Mouse (Mus musculus) midbrain, embryonic 13.5 days (tissue): ENCODE measurements around the gene Dennd2a. TPM values are rescaled to one million over a fixed set of nuclear protein-coding genes. Genes with fewer than 3 reads are reported as not detected.

ENCODE experiments used
- ATAC-seq: fragments of 200-750 bp; cut with Nextera tagmentation; 2 replicates; pipeline ENCODE4 v1.8.0; 2017; ENCODE audit warnings: mild to moderate bottlenecking, moderate TSS enrichment, moderate library complexity
- H3K27ac ChIP-seq: fragments of 300-500 bp; sonication (generic); 2 replicates; pipeline ENCODE4 v1.5.1; 2015; ENCODE audit warnings: inconsistent platforms, mild to moderate bottlenecking, moderate library complexity
- H3K27me3 ChIP-seq: fragments of 300-500 bp; sonication (generic); 2 replicates; pipeline ENCODE4 v1.6.1; 2015; ENCODE audit warnings: mild to moderate bottlenecking, inconsistent platforms
- H3K36me3 ChIP-seq: fragments of 300-500 bp; sonication (generic); 2 replicates; pipeline ENCODE4 v1.6.1; 2015; ENCODE audit warnings: mild to moderate bottlenecking, inconsistent platforms
- H3K4me1 ChIP-seq: fragments of 300-500 bp; sonication (generic); replicated peaks from 2 replicates; pipeline ENCODE4 v1.6.1; 2015; ENCODE audit warnings: inconsistent platforms
- H3K4me2 ChIP-seq: fragments of 300-500 bp; sonication (generic); replicated peaks from 2 replicates; pipeline ENCODE4 v1.6.1; 2015; ENCODE audit warnings: moderate library complexity, mild to moderate bottlenecking, inconsistent platforms
- H3K4me3 ChIP-seq: fragments of 300-500 bp; sonication (generic); replicated peaks from 2 replicates; pipeline ENCODE4 v1.5.1; 2015; ENCODE audit warnings: mild to moderate bottlenecking, inconsistent platforms
- H3K9ac ChIP-seq: fragments of 300-500 bp; sonication (generic); replicated peaks from 2 replicates; pipeline ENCODE4 v1.6.1; 2015; ENCODE audit warnings: mild to moderate bottlenecking, inconsistent platforms
- H3K9me3 ChIP-seq: fragments of 300-500 bp; sonication (generic); 2 replicates; pipeline ENCODE4 v1.6.1; 2016; ENCODE audit warnings: mild to moderate bottlenecking, inconsistent platforms
- WGBS: fragments of 180-500 bp; shearing (Covaris S2); methylation state at CpG from one replicate; pipeline ENCODE4 v1.1.7; 2015; 5-methylcytosine and 5-hydroxymethylcytosine counted together
- polyA plus RNA-seq: library from polyadenylated mRNA; unstranded; fragments of >200 nt; fragmentation: Nextera tagmentation; extraction: Ambion mirVana; gene quantifications from 2 replicates; pipeline ENCODE4 v1.2.1, GENCODE M21; 2015

The Dennd2a gene
- polyA plus RNA-seq, 1 experiment from 2014 or later: 38.5 TPM

GRCm38 (mm10) chr6:39528671-39529535 lies 28.8 kb downstream of the Dennd2a start:
- Histone ChIP-seq H3K36me3 (peaks cover 6% of the 10 kb centered on the region), H3K4me1 (peaks cover 31% of the 10 kb centered on the region), H3K4me2 (no peak overlapping the region; the same call in none of the 2 replicates), H3K27ac (peak overlapping the region; percentile 74), H3K9me3 (peaks cover 4% of the 10 kb centered on the region; the same call in 1 of the 2 replicates), H3K9ac (peak overlapping the region; percentile 28; the same call in 1 of the 2 replicates), H3K4me3 (no peak overlapping the region), H3K27me3 (no peaks in the 10 kb centered on the region)
- peak; percentile 90 for ATAC-seq
- WGBS: 40% methylated on average over 12 of the region's 12 CpGs

DNA sequence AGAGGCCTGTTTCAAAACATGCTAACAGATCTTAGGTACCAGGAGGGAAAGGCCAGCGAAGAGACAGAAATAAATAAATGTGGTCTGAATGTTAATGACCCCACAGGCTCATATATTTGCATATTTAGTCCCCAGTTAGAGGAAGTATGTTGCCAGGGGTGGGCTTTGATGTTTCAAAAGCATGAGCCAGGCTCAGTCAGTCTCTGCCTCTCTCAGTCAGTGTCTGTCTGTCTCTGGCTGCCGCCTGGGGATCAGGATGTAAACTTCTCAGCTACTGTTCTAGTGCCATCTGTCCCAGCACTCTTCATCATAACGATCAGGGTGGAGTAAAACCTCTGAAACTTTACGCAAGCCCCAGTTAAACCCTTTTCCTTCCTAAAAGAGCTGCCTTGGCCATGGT lies 29.9 kb downstream of the Dennd2a start:
- no peaks in the 10 kb centered on the region for H3K27me3 ChIP-seq
- WGBS: 35% methylated on average over 4 of the region's 4 CpGs
- peak overlapping the region; percentile 74 for H3K27ac ChIP-seq
- H3K4me2 ChIP-seq: no peak overlapping the region
- no peaks in the 10 kb centered on the region for H3K9me3 ChIP-seq
- H3K4me1 ChIP-seq: peaks cover 31% of the 10 kb centered on the region
- peaks cover 8% of the 10 kb centered on the region for H3K36me3 ChIP-seq
- no peak overlapping the region for H3K4me3 ChIP-seq
- peak; percentile 34; the same call in 1 of the 2 replicates for ATAC-seq
- no peak overlapping the region for H3K9ac ChIP-seq

DNA sequence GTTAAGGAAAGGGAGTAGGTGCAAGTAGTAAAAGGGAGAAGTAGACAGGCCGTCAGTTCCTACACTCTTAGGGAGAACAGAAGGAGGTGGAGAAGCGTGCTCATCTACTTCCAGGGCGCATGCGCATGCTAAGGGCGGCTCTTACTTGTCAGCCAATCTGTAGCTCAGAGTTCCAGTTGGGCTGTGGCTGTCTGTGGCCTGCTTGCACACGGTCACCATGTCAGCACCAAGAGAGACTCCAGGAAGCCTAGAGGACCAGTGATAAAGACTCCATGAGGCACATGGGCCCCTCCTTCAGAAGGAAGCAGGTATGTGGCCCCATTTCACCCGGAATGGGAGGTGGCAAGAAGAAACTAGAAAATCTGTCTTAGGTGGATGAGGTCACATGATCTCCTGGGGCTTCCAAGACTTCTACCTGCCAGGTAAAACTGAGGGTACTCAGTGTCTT lies 30.3 kb downstream of the Dennd2a start:
- peaks cover 31% of the 10 kb centered on the region for H3K4me1 ChIP-seq
- peaks cover 13% of the 10 kb centered on the region for H3K36me3 ChIP-seq
- no peak overlapping the region for H3K4me3 ChIP-seq
- H3K27me3 ChIP-seq: no peaks in the 10 kb centered on the region
- whole genome bisulfite sequencing: 85% methylated on average over 7 of the region's 7 CpGs
- ATAC-seq: no peak
- H3K27ac ChIP-seq: peak overlapping the region; percentile 74
- H3K9me3 ChIP-seq: no peaks in the 10 kb centered on the region
- no peak overlapping the region for H3K9ac ChIP-seq
- H3K4me2 ChIP-seq: no peak overlapping the region

GRCm38 (mm10) chr6:39526797-39527196 lies 30.9 kb downstream of the Dennd2a start:
- H3K4me2 ChIP-seq: no peak overlapping the region
- peaks cover 18% of the 10 kb centered on the region for H3K36me3 ChIP-seq
- no peaks in the 10 kb centered on the region for H3K9me3 ChIP-seq
- H3K4me3 ChIP-seq: no peak overlapping the region
- ATAC-seq: no peak
- no peak overlapping the region for H3K9ac ChIP-seq
- H3K27ac ChIP-seq: no peak overlapping the region
- H3K27me3 ChIP-seq: no peaks in the 10 kb centered on the region
- H3K4me1 ChIP-seq: peaks cover 31% of the 10 kb centered on the region
- 88% methylated on average over 9 of the region's 10 CpGs for WGBS

DNA sequence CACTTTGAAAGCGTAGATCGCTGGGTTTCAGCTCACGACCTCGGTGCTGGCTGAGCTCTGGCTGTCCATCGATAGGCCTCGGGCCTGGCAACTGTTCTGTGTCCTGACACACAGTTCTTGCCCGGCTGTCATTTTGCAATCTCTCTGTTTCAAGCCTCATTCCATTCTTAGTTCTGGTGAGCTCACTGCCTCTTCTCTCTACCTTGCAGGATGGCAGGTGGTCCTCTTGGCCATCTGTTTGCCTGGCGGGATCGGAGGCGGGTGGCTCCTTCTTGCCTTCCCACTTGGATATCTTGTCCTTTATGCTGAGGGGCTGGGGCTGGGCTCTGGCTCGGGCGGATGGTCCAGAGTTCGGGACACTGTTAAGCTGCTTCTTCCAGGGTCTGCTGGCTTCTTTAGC lies 34.5 kb downstream of the Dennd2a start:
- H3K27ac ChIP-seq: no peak overlapping the region
- H3K4me3 ChIP-seq: no peak overlapping the region
- peaks cover 12% of the 10 kb centered on the region for H3K4me1 ChIP-seq
- peaks cover 4% of the 10 kb centered on the region; the same call in 1 of the 2 replicates for H3K9me3 ChIP-seq
- no peak overlapping the region for H3K4me2 ChIP-seq
- H3K27me3 ChIP-seq: no peaks in the 10 kb centered on the region
- 95% methylated on average over 13 of the region's 13 CpGs for WGBS
- no peak overlapping the region for H3K9ac ChIP-seq
- ATAC-seq: no peak
- peaks cover 49% of the 10 kb centered on the region for H3K36me3 ChIP-seq

- Histone ChIP-seq H3K27ac (no peak overlapping the region), H3K27me3 (no peaks in the 10 kb centered on the region), H3K9ac (no peak overlapping the region), H3K4me2 (no peak overlapping the region), H3K36me3 (peaks cover 56% of the 10 kb centered on the region), H3K9me3 (peaks cover 4% of the 10 kb centered on the region; the same call in 1 of the 2 replicates), H3K4me3 (no peak overlapping the region), H3K4me1 (peaks cover 5% of the 10 kb centered on the region)
- no peak for ATAC-seq
- WGBS: 88% methylated on average over 5 of the region's 5 CpGs
These were observed 35.2 kb downstream of the Dennd2a start for GRCm38 (mm10) chr6:39522425-39522824.

DNA sequence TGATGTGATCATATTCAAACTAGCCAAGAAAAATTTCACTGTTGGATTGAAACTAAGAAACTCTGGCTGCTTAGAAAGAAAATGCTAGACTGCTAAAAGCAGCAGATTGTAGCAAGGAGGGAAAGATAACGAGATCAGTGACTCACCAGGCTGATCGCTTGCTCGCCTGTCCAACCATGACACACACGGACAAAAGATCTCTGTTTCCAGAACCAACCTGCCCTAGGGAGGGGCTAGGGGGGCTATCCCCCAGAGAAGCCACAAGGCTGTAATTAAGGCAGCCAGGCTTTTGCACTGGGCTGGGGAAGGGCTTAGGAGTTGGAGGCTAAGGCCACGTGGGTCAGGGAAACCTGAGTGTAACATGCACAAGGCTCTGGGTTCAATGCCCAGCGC lies 41.9 kb downstream of the Dennd2a start:
- 24% methylated on average over 6 of the region's 6 CpGs for WGBS
- peak overlapping the region; percentile 80 for H3K27ac ChIP-seq
- ATAC-seq: peak; percentile 77
- no peak overlapping the region for H3K4me2 ChIP-seq
- H3K4me3 ChIP-seq: no peak overlapping the region
- H3K4me1 ChIP-seq: peaks cover 12% of the 10 kb centered on the region
- H3K27me3 ChIP-seq: no peaks in the 10 kb centered on the region
- peaks cover 4% of the 10 kb centered on the region; the same call in 1 of the 2 replicates for H3K9me3 ChIP-seq
- peaks cover 31% of the 10 kb centered on the region for H3K36me3 ChIP-seq
- H3K9ac ChIP-seq: no peak overlapping the region

- 0 out of 2 replicates have a peak, but pooled peaks cover 4% of the 10 kb centered on the region for H3K9me3 ChIP-seq
- WGBS: 60% methylated on average over 11 of the region's 11 CpGs
- peak; percentile 61 for ATAC-seq
- peaks cover 12% of the 10 kb centered on the region for H3K4me1 ChIP-seq
- H3K4me3 ChIP-seq: no peak overlapping the region
- peaks cover 29% of the 10 kb centered on the region for H3K36me3 ChIP-seq
- peak overlapping the region; percentile 80 for H3K27ac ChIP-seq
- no peak overlapping the region for H3K4me2 ChIP-seq
- no peak overlapping the region for H3K9ac ChIP-seq
- H3K27me3 ChIP-seq: no peaks in the 10 kb centered on the region
These were observed 42.5 kb downstream of the Dennd2a start for GRCm38 (mm10) chr6:39515040-39515738.

DNA sequence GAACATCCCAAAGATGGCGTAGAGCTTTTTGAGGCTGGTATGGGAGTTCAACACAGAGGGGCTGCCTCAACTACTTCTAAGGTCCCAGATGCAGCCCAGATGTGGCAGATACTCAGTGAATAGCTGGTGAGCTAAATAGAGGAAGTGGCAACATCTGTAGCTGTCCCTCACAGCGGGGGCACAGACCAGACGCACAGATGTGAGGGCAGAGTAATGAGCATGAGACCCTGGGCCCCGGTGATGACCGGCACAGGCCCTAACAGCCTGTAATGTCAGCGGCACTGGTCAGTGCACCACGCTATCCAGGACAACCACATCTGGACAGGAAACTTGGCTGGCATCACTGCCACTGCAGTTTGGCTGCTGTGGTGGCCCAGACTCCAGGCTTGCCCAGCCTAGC lies 54.2 kb downstream of the Dennd2a start:
- peaks cover 72% of the 10 kb centered on the region for H3K36me3 ChIP-seq
- no peak overlapping the region for H3K4me3 ChIP-seq
- no peak overlapping the region for H3K27ac ChIP-seq
- no peaks in the 10 kb centered on the region for H3K9me3 ChIP-seq
- H3K27me3 ChIP-seq: no peaks in the 10 kb centered on the region
- no peak overlapping the region for H3K9ac ChIP-seq
- no peaks in the 10 kb centered on the region for H3K4me1 ChIP-seq
- no peak overlapping the region for H3K4me2 ChIP-seq
- no peak for ATAC-seq
- 96% methylated on average over 7 of the region's 7 CpGs for WGBS

DNA sequence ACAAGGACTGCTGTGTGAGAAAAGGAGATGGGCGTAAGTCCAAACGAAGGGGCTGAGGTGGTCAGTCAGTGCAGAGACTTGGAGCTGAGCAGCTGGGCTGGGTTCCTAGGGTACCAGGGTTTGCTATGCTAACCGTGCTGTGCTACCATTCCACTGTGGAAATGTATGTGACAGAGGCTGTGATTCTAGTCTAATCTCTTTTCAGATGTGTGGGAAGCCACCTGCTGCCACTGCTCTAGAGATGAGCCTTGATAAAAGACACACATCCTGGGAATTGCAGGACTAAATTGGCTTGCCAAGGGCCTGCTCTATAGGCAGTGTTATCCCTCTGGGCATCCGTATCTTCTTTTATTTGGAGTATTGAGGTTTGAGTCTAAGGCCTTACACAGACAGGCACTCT lies 60.5 kb downstream of the Dennd2a start:
- H3K9me3 ChIP-seq: no peaks in the 10 kb centered on the region
- WGBS: 75% methylated on average over 4 of the region's 4 CpGs
- H3K27ac ChIP-seq: no peak overlapping the region

GRCm38 (mm10) chr6:39493129-39493714 lies 64.4 kb downstream of the Dennd2a start:
- Histone ChIP-seq H3K4me3 (no peak overlapping the region), H3K27ac (peak overlapping the region; percentile 73), H3K36me3 (peaks cover 81% of the 10 kb centered on the region), H3K4me2 (no peak overlapping the region), H3K4me1 (peaks cover 12% of the 10 kb centered on the region), H3K9ac (no peak overlapping the region), H3K27me3 (no peaks in the 10 kb centered on the region), H3K9me3 (no peaks in the 10 kb centered on the region)
- WGBS: 66% methylated on average over 12 of the region's 12 CpGs
- peak; percentile 67 for ATAC-seq

More for the DNA sequence above, 60.5 kb downstream of the Dennd2a start:
- Histone ChIP-seq H3K9ac (no peak overlapping the region), H3K4me2 (no peak overlapping the region), H3K4me1 (peaks cover 12% of the 10 kb centered on the region), H3K36me3 (peaks cover 62% of the 10 kb centered on the region), H3K27me3 (no peaks in the 10 kb centered on the region), H3K4me3 (no peak overlapping the region)
- peak; percentile 28; the same call in 1 of the 2 replicates for ATAC-seq

GRCm38 (mm10) chr6:39492161-39492560 lies 65.5 kb downstream of the Dennd2a start:
- H3K27me3 ChIP-seq: no peaks in the 10 kb centered on the region
- no peak for ATAC-seq
- no peak overlapping the region for H3K4me2 ChIP-seq
- no peak overlapping the region for H3K27ac ChIP-seq
- H3K4me1 ChIP-seq: peaks cover 12% of the 10 kb centered on the region
- H3K9ac ChIP-seq: no peak overlapping the region
- no peak overlapping the region for H3K4me3 ChIP-seq
- H3K36me3 ChIP-seq: peaks cover 91% of the 10 kb centered on the region
- 94% methylated on average over 4 of the region's 4 CpGs for WGBS
- no peaks in the 10 kb centered on the region for H3K9me3 ChIP-seq
